8 mouse cellular contexts compared by ENCODE assay signal in genomic region chr2:168694379-168695026, GRCm38 (mm10). TPM values are rescaled to one million over a fixed set of nuclear protein-coding genes. Genes with fewer than 3 reads are reported as not detected.
DNase-seq lines count a peak whose midpoint lies in the region; ATAC-seq and TF ChIP-seq lines count a peak whose summit lies in the region.

No protein-coding gene starts in this region.

- 2% methylated on average over 27 of the region's 27 CpGs for WGBS in midbrain, embryonic 10.5 days
- 6% methylated on average over 27 of the region's 27 CpGs for WGBS in midbrain, embryonic 15.5 days
- 5% methylated on average over 27 of the region's 27 CpGs for WGBS in forebrain, embryonic 16.5 days
- 14% methylated on average over 27 of the region's 27 CpGs for WGBS in limb, embryonic 14.5 days

- peak overlapping the region; percentile 78 for H3K27ac ChIP-seq in midbrain, embryonic 10.5 days (replicated peaks)
- no peak overlapping the region for H3K27ac ChIP-seq in midbrain, embryonic 15.5 days
- H3K27ac ChIP-seq in forebrain, embryonic 16.5 days (ENCODE audit: low read length) = no peak overlapping the region
- H3K27ac ChIP-seq in limb, embryonic 14.5 days (replicated peaks; ENCODE audit: low read depth, low read length) = no peak overlapping the region

- DNase-seq in midbrain, embryonic 10.5 days (ENCODE audit: low spot score) = peak; percentile 78
- DNase-seq in limb, embryonic 14.5 days (ENCODE audit: low spot score) = no peak
- DNase-seq in left cerebral cortex, postnatal 25 days (ENCODE audit: low spot score in 2 of 2) = no peak
- no peak for DNase-seq in urinary bladder, adult 2 months (ENCODE audit: low spot score)

- no peak overlapping the region for H3K9ac ChIP-seq in midbrain, embryonic 15.5 days
- H3K9ac ChIP-seq in forebrain, embryonic 16.5 days (replicated peaks; ENCODE audit: low read depth, low read length) = no peak overlapping the region
- no peak overlapping the region for H3K9ac ChIP-seq in limb, embryonic 14.5 days (ENCODE audit: low read depth, low read length, severe bottlenecking)

- TF ChIP-seq POLR2A in limb, embryonic 14.5 days (IDR thresholded peaks at IDR 0.05; ENCODE audit: borderline replicate concordance, extremely low read depth, insufficient read depth, insufficient read length) = no peak

- H3K9me3 ChIP-seq in midbrain, embryonic 10.5 days (replicated peaks) = peaks cover 12% of the 10 kb centered on the region; the same call in 1 of the 2 replicates
- H3K9me3 ChIP-seq in midbrain, embryonic 15.5 days = no peaks in the 10 kb centered on the region
- no peaks in the 10 kb centered on the region for H3K9me3 ChIP-seq in forebrain, embryonic 16.5 days (ENCODE audit: control insufficient read depth, low read length)
- 0 out of 2 replicates have a peak, but pooled peaks cover 4% of the 10 kb centered on the region for H3K9me3 ChIP-seq in limb, embryonic 14.5 days (ENCODE audit: control insufficient read depth, low read length)

- no peaks in the 10 kb centered on the region for H3K27me3 ChIP-seq in midbrain, embryonic 10.5 days (ENCODE audit: low read depth, poor library complexity, severe bottlenecking)
- H3K27me3 ChIP-seq in midbrain, embryonic 15.5 days (replicated peaks) = no peaks in the 10 kb centered on the region
- no peaks in the 10 kb centered on the region for H3K27me3 ChIP-seq in forebrain, embryonic 16.5 days (replicated peaks; ENCODE audit: control insufficient read depth, insufficient read depth, low read length)
- no peaks in the 10 kb centered on the region for H3K27me3 ChIP-seq in limb, embryonic 14.5 days (ENCODE audit: control insufficient read depth, insufficient read depth, low read length)

- no peak overlapping the region for H3K4me2 ChIP-seq in midbrain, embryonic 15.5 days
- H3K4me2 ChIP-seq in forebrain, embryonic 16.5 days (ENCODE audit: low read length) = no peak overlapping the region
- H3K4me2 ChIP-seq in limb, embryonic 14.5 days (replicated peaks; ENCODE audit: low read depth, low read length, severe bottlenecking) = peak overlapping the region; percentile 28; the same call in 1 of the 2 replicates

- no peak for ATAC-seq in midbrain, embryonic 15.5 days (replicated peaks)
- ATAC-seq in forebrain, embryonic 16.5 days = peak; percentile 47; the same call in 1 of the 2 replicates
- ATAC-seq in limb, embryonic 14.5 days (ENCODE audit: low FRiP score, low read depth) = no peak
- no peak for ATAC-seq in frontal cortex, adult (ENCODE audit: low TSS enrichment)
- no peak for ATAC-seq in erythroblast, adult 5-6 weeks (replicated peaks; ENCODE audit: low FRiP score, poor library complexity, severe bottlenecking)

- peak overlapping the region; percentile 39 for H3K4me3 ChIP-seq in midbrain, embryonic 10.5 days
- no peak overlapping the region for H3K4me3 ChIP-seq in midbrain, embryonic 15.5 days
- no peak overlapping the region for H3K4me3 ChIP-seq in forebrain, embryonic 16.5 days (replicated peaks; ENCODE audit: low read length)
- H3K4me3 ChIP-seq in limb, embryonic 14.5 days (replicated peaks; ENCODE audit: low read length) = no peak overlapping the region

- peaks cover 16% of the 10 kb centered on the region for H3K36me3 ChIP-seq in midbrain, embryonic 10.5 days
- peaks cover 9% of the 10 kb centered on the region; the same call in 1 of the 2 replicates for H3K36me3 ChIP-seq in midbrain, embryonic 15.5 days (replicated peaks)
- 0 out of 2 replicates have a peak, but pooled peaks cover 12% of the 10 kb centered on the region for H3K36me3 ChIP-seq in forebrain, embryonic 16.5 days (ENCODE audit: control insufficient read depth, insufficient read depth)
- peaks cover 10% of the 10 kb centered on the region for H3K36me3 ChIP-seq in limb, embryonic 14.5 days (ENCODE audit: control insufficient read depth, insufficient read depth, low read length)

- peaks cover 24% of the 10 kb centered on the region for H3K4me1 ChIP-seq in midbrain, embryonic 10.5 days
- peaks cover 6% of the 10 kb centered on the region for H3K4me1 ChIP-seq in midbrain, embryonic 15.5 days
- peaks cover 8% of the 10 kb centered on the region for H3K4me1 ChIP-seq in forebrain, embryonic 16.5 days (replicated peaks; ENCODE audit: control insufficient read depth, insufficient read depth, low read length)
- peaks cover 15% of the 10 kb centered on the region for H3K4me1 ChIP-seq in limb, embryonic 14.5 days (ENCODE audit: control insufficient read depth, insufficient read depth, low read length)

- intact Hi-C loops in left cerebral cortex, postnatal 25 days (cut with DNase I) = no loop called here

RNA-seq across cellular contexts. Expression of gene Atp9a, which starts 47.7 kb away (rescaled TPM):
- polyA plus RNA-seq in midbrain, embryonic 10.5 days (2016; fragmentation: Nextera tagmentation; extraction: Ambion mirVana) = 15.5 and 23.0 TPM in 2 replicates
- 155 and 179 TPM in 2 replicates for polyA plus RNA-seq in midbrain, embryonic 15.5 days (2015; fragmentation: Nextera tagmentation; extraction: Ambion mirVana)
- 53.9 and 60.4 TPM in 2 replicates for polyA plus RNA-seq in forebrain, embryonic 16.5 days (2015; fragmentation: Nextera tagmentation; extraction: Ambion mirVana)
- polyA plus RNA-seq in limb, embryonic 14.5 days (2012; rRNA removed) = 53.6 and 66.8 TPM in 2 replicates
- 28.0 and 31.2 TPM in 2 replicates for polyA plus RNA-seq in limb, embryonic 14.5 days (2014; fragmentation: Nextera tagmentation; extraction: Ambion mirVana)
- 100 to 1,000 TPM; 405 to 417 TPM for total RNA-seq in left cerebral cortex, postnatal 25 days (2021)
- polyA plus RNA-seq in urinary bladder, adult 2 months (2012; rRNA removed) = 32.4 and 42.3 TPM in 2 replicates
- not detected in 2 replicates for total RNA-seq in erythroblast, adult 5-6 weeks (2015; ENCODE audit: low replicate concordance)
- total RNA-seq in erythroblast, adult 5-6 weeks (2017; ENCODE audit: low replicate concordance) = not detected in 2 replicates
